Mouse (Mus musculus) midbrain, embryonic 14.5 days (tissue): ENCODE results near the gene Rsph3b. TPM values are rescaled to one million over a fixed set of nuclear protein-coding genes. Genes with fewer than 3 reads are reported as not detected.
"Not testable (repeated sequence)": the region's sequence is repeated elsewhere in the genome, so short reads cannot be mapped to it uniquely, and the experiment has no call there.

Experiments used
- ATAC-seq: fragments of 200-750 bp; cut with Nextera tagmentation; 2 replicates; pipeline ENCODE4 v1.8.0; 2017; ENCODE audit warnings: moderate number of reproducible peaks, moderate library complexity; ENCODE audit not compliant: low FRiP score, low TSS enrichment
- DNase-seq: peaks from one replicate; pipeline ENCODE4 v3.0.0-alpha.2; 2015
- H3K27ac ChIP-seq: fragments of 300-500 bp; sonication (generic); replicated peaks from 2 replicates; pipeline ENCODE4 v1.5.1; 2014; ENCODE audit warnings: mild to moderate bottlenecking, low read depth, low read length, moderate library complexity
- H3K27me3 ChIP-seq: fragments of 300-500 bp; sonication (generic); 2 replicates; pipeline ENCODE4 v1.6.1; 2014; ENCODE audit warnings: low read length, control low read depth, mixed read lengths; ENCODE audit not compliant: control insufficient read depth, insufficient read depth
- H3K36me3 ChIP-seq: fragments of 300-500 bp; sonication (generic); 2 replicates; pipeline ENCODE4 v1.6.1; 2014; ENCODE audit warnings: low read length, control low read depth; ENCODE audit not compliant: control insufficient read depth, insufficient read depth
- H3K4me1 ChIP-seq: fragments of 300-500 bp; sonication (generic); 2 replicates; pipeline ENCODE4 v1.6.1; 2014; ENCODE audit warnings: mild to moderate bottlenecking, antibody characterized with exemption, low read length, control low read depth; ENCODE audit not compliant: control insufficient read depth, insufficient read depth
- H3K4me2 ChIP-seq: fragments of 300-500 bp; sonication (generic); 2 replicates; pipeline ENCODE4 v1.6.1; 2014; ENCODE audit warnings: mild to moderate bottlenecking, low read length, moderate library complexity
- H3K4me3 ChIP-seq: fragments of 300-500 bp; sonication (generic); replicated peaks from 2 replicates; pipeline ENCODE4 v1.5.1; 2014; ENCODE audit warnings: low read depth, low read length
- H3K9ac ChIP-seq: fragments of 300-500 bp; sonication (generic); replicated peaks from 2 replicates; pipeline ENCODE4 v1.6.1; 2014; ENCODE audit warnings: mild to moderate bottlenecking, low read length, moderate library complexity
- H3K9me3 ChIP-seq: fragments of 300-500 bp; sonication (generic); 2 replicates; pipeline ENCODE4 v1.6.1; 2016; ENCODE audit warnings: low read length, control low read depth, mixed read lengths; ENCODE audit not compliant: control insufficient read depth
- whole genome bisulfite sequencing: fragments of 180-500 bp; shearing (Covaris S2); extraction: QIAGEN DNeasy Blood & Tissue Kit; methylation state at CpG from one replicate; pipeline ENCODE4 v1.1.7; 2014; 5-methylcytosine and 5-hydroxymethylcytosine counted together
- polyA plus RNA-seq: library from polyadenylated mRNA; unstranded; fragments of >200 nt; fragmentation: Nextera tagmentation; extraction: Ambion mirVana; gene quantifications from 2 replicates; pipeline ENCODE4 v1.2.1, GENCODE M21; 2014

Rsph3b gene
- polyA plus RNA-seq, 1 experiment from 2014 or later = 53.3 TPM

DNA sequence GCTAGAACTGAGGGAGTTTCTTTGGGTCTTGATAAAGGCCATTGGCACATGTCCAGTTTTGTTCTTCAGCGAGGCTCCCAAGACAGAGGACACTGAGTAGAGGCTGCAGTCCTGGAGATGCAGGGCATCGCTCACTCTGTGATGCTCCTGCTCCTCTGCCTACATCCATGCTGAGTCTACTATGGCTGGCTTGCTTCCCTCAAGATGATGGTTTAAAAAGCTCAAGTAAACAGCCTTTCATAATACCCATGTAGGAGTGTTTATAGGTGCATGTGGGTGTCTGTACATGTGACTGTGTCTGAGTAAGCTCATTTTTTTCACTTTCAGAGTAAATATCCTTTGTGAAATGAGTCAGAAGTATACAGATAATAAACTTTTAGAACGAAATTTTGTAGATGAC lies 26.5 kb upstream of the Rsph3b start:
- DNase-seq, H3K9ac ChIP-seq, ATAC-seq, H3K4me3 ChIP-seq, H3K27ac ChIP-seq, H3K36me3 ChIP-seq, H3K9me3 ChIP-seq, H3K4me2 ChIP-seq, H3K27me3 ChIP-seq, H3K4me1 ChIP-seq: not testable (repeated sequence)
- 70% methylated on average over 3 of the region's 3 CpGs for WGBS

DNA sequence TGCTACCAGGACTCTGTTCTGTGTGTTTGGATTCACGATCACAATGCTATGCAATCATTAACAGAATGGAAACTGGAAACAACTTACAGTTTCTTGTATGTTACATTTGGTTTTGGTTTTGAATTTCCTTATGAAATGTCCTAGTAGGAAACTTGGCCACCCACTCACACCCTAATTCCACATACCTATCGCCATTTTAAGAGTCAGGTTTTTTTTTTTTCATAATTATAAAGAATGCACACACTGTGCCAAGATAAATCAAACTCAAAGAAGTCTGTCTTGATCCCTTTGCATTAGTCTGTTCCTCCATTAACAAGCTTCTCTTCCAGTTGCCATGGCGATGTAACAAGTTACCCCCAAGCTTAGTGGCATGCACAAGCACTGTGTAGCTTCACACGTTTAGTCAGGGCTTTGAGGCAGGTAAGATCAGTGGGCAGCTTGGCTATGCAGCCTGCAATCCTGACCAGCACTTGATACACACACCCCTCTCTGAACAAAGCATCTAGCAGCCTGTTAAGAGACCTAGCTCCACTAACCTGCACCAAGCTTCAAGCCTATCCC lies 24.4 kb upstream of the Rsph3b start:
- H3K27ac ChIP-seq, H3K9me3 ChIP-seq, H3K27me3 ChIP-seq, ATAC-seq, DNase-seq, H3K36me3 ChIP-seq, H3K4me2 ChIP-seq, H3K4me3 ChIP-seq, H3K9ac ChIP-seq, H3K4me1 ChIP-seq: not testable (repeated sequence)
- WGBS = 44% methylated on average over 3 of the region's 4 CpGs

- not testable (repeated sequence) for H3K9me3 ChIP-seq, DNase-seq, H3K4me2 ChIP-seq, H3K4me1 ChIP-seq, H3K27me3 ChIP-seq, H3K4me3 ChIP-seq, H3K27ac ChIP-seq, H3K36me3 ChIP-seq, ATAC-seq, H3K9ac ChIP-seq
- 86% methylated on average over 8 of the region's 8 CpGs for WGBS
Observed at GRCm38 (mm10) chr17:6971238-6971637, 22.8 kb upstream of the Rsph3b start.

- not testable (repeated sequence) for H3K27me3 ChIP-seq, H3K4me1 ChIP-seq, H3K9ac ChIP-seq, H3K27ac ChIP-seq, DNase-seq, H3K4me3 ChIP-seq, H3K36me3 ChIP-seq, H3K4me2 ChIP-seq, ATAC-seq, H3K9me3 ChIP-seq
- WGBS = no CpG with 5 or more reads among the region's 8 CpGs
Observed at GRCm38 (mm10) chr17:6970334-6970733, 21.9 kb upstream of the Rsph3b start, which contains the start of gene Rnaset2b. Gene Rnaset2b, plus strand, starts transcription at chr17:6970634.

DNA sequence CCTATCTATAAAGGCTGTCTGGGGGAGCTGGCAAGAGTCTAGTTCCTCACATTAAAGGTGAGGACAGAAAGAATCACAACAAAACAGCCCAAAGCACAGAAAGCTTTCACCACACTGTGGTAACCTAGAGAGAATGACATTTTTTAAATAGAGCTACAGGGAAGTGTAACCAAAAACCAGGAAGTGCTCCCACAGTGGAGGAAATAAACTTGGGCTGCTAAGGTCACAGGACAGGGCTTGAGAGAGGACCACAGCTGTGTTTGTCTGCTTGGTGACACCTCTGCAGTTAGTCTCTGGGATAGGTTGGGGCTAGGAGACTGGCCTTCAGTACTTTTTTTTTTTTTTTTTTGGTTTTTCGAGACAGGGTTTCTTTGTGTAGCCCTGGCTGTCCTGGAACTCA lies 19.2 kb upstream of the Rsph3b start:
- not testable (repeated sequence) for H3K27me3 ChIP-seq, H3K4me2 ChIP-seq, H3K4me3 ChIP-seq, H3K9me3 ChIP-seq, H3K9ac ChIP-seq, H3K4me1 ChIP-seq, H3K27ac ChIP-seq, H3K36me3 ChIP-seq, ATAC-seq, DNase-seq
- WGBS = no CpG with 5 or more reads among the region's 1 CpGs

GRCm38 (mm10) chr17:6965364-6965763 lies 16.9 kb upstream of the Rsph3b start:
- H3K9ac ChIP-seq, H3K27me3 ChIP-seq, H3K36me3 ChIP-seq, H3K4me2 ChIP-seq, ATAC-seq, H3K27ac ChIP-seq, H3K9me3 ChIP-seq, H3K4me1 ChIP-seq, H3K4me3 ChIP-seq: not testable (repeated sequence)
- WGBS = 8% methylated on average over 5 of the region's 6 CpGs
- DNase-seq = peak; percentile 59

DNA sequence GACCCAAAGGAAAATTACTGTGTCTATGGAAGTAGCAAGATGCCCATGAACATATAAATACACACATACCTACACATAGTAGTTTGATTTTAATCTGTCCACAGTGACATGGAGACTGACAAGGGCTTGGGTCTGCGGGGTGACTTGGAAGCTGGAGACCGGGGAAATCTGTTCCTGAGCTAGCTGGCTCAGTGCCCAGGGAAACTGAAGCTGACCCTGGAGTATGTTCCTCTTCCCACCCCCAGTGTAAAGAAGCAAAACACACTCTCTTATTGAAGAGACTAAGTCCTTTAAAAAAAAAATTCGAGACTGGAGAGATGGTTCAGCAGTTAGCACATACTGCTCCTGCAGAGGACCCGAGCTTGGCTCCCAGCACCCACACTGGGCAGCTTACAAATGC lies 14.5 kb upstream of the Rsph3b start:
- not testable (repeated sequence) for H3K27me3 ChIP-seq, H3K4me3 ChIP-seq, H3K9me3 ChIP-seq, ATAC-seq, H3K4me2 ChIP-seq, H3K4me1 ChIP-seq, H3K27ac ChIP-seq, DNase-seq, H3K36me3 ChIP-seq, H3K9ac ChIP-seq
- 82% methylated on average over 4 of the region's 4 CpGs for WGBS

- not testable (repeated sequence) for H3K36me3 ChIP-seq, H3K4me1 ChIP-seq, DNase-seq, H3K27me3 ChIP-seq, ATAC-seq, H3K9ac ChIP-seq, H3K4me3 ChIP-seq, H3K27ac ChIP-seq, H3K4me2 ChIP-seq, H3K9me3 ChIP-seq
- whole genome bisulfite sequencing = 83% methylated on average over 4 of the region's 6 CpGs
Observed at GRCm38 (mm10) chr17:6962339-6962738, 13.9 kb upstream of the Rsph3b start.

DNA sequence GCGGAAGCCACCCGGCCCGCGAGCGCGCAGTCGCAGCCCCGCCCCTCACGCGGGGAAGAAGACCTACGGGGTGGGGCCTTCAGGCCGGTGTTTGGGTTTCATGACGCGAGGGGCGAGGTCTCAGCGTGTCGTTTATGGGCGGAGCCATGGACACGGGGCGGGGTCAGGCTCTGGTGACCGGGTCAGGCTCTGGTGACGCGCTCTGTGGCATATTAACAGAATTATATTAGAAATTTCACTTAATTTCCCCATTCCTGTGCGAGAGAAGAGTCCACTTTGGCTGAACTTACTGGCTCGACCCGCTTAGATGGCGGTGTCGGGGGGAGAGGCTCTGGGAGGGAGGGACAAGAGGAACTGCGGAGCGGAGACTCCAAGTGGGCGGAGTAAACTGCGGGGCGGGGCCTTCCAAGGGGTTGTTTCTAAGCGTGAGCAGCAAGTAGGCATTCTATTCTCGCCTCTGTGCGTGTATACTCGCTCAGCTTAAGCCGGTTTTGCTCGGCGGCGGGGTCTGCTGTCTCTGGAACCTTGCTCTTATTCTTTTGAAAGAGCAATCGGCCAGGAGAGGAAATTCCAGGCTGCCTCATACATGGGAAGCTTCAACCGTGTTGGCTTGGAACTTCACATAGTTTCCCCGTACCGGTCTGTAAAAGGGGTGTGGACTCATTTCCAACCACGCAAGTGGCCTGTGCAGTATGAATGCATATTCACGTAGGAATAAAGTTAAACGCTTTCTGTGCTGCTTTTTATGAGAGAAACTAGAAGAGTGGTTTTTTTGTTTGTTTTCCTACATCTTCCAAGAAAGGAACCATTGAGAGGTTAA lies 12.9 kb upstream of the Rsph3b start:
- DNase-seq (peak; percentile 14), ATAC-seq (peak; percentile 97)
- H3K9me3 ChIP-seq, H3K27ac ChIP-seq, H3K27me3 ChIP-seq, H3K9ac ChIP-seq, H3K4me1 ChIP-seq, H3K36me3 ChIP-seq: not testable (repeated sequence)
- Histone ChIP-seq H3K4me3 (peak overlapping the region; percentile 44), H3K4me2 (peak overlapping the region; percentile 42)
- whole genome bisulfite sequencing = 2% methylated on average over 14 of the region's 48 CpGs
